Mouse (Mus musculus) stomach, postnatal 0 days (tissue): Measurements from ENCODE around the gene Ak6. TPM values are rescaled to one million over a fixed set of nuclear protein-coding genes. Genes with fewer than 3 reads are reported as not detected.

Source experiments
- ATAC-seq: fragments of 200-750 bp; cut with Nextera tagmentation; 2 replicates; pipeline ENCODE4 v1.8.0; 2017; ENCODE audit not compliant: low FRiP score, low TSS enrichment
- DNase-seq: peaks from one replicate; pipeline ENCODE4 v3.0.0-alpha.2; 2016; ENCODE audit warnings: low spot score
- H3K27ac ChIP-seq: fragments of 300-500 bp; sonication (generic); replicated peaks from 2 replicates; pipeline ENCODE4 v1.5.1; 2014; ENCODE audit warnings: mild to moderate bottlenecking, control low read depth
- H3K27me3 ChIP-seq: fragments of 300-500 bp; sonication (generic); 2 replicates; pipeline ENCODE4 v1.6.1; 2014; ENCODE audit warnings: low read length; ENCODE audit not compliant: control insufficient read depth, insufficient read depth
- H3K36me3 ChIP-seq: fragments of 300-500 bp; sonication (generic); 2 replicates; pipeline ENCODE4 v1.6.1; 2014; ENCODE audit warnings: low read length, mixed read lengths; ENCODE audit not compliant: control insufficient read depth, insufficient read depth
- H3K4me1 ChIP-seq: fragments of 300-500 bp; sonication (generic); replicated peaks from 2 replicates; pipeline ENCODE4 v1.6.1; 2014; ENCODE audit warnings: antibody characterized with exemption; ENCODE audit not compliant: control insufficient read depth, insufficient read depth
- H3K4me2 ChIP-seq: fragments of 300-500 bp; sonication (generic); replicated peaks from 2 replicates; pipeline ENCODE4 v1.6.1; 2014; ENCODE audit warnings: low read depth, mild to moderate bottlenecking, control low read depth, moderate library complexity
- H3K4me3 ChIP-seq: fragments of 300-500 bp; sonication (generic); 2 replicates; pipeline ENCODE4 v1.5.1; 2014; ENCODE audit warnings: low read depth, low read length, control low read depth
- H3K9ac ChIP-seq: fragments of 300-500 bp; sonication (generic); 2 replicates; pipeline ENCODE4 v1.6.1; 2014; ENCODE audit warnings: mild to moderate bottlenecking, low read length, control low read depth, mixed read lengths
- H3K9me3 ChIP-seq: fragments of 300-500 bp; sonication (generic); 2 replicates; pipeline ENCODE4 v1.6.1; 2016; ENCODE audit warnings: low read length; ENCODE audit not compliant: control insufficient read depth
- CTCF ChIP-seq: IDR thresholded peaks from 2 replicates; pipeline ENCODE4 v1.5.1; 2016; ENCODE audit warnings: antibody characterized with exemption, low read depth, mild to moderate bottlenecking, moderate library complexity
- EP300 ChIP-seq: optimal IDR thresholded peaks from 2 replicates; pipeline ENCODE3; 2016; ENCODE audit warnings: antibody characterized with exemption
- WGBS: fragments of 180-500 bp; shearing (Covaris S2); extraction: QIAGEN DNeasy Blood & Tissue Kit; methylation state at CpG from one replicate; pipeline ENCODE4 v1.1.7; 2014; 5-methylcytosine and 5-hydroxymethylcytosine counted together
- polyA plus RNA-seq: library from polyadenylated mRNA; unstranded; fragments of >200 nt; fragmentation: Nextera tagmentation; extraction: Ambion mirVana; gene quantifications from 2 replicates; pipeline ENCODE4 v1.2.1, GENCODE M21; 2015

The Ak6 gene
- polyA plus RNA-seq, 1 experiment from 2014 or later, result 164 TPM

GRCm38 (mm10) chr13:100617583-100617982 lies 33.2 kb upstream of the Ak6 start:
- ATAC-seq, result no peak
- 85% methylated on average over 13 of the region's 13 CpGs for WGBS
- H3K27ac ChIP-seq, result no peak overlapping the region; the same call in 1 of the 2 replicates
- H3K9me3 ChIP-seq, result no peaks in the 10 kb centered on the region
- peaks cover 7% of the 10 kb centered on the region for H3K36me3 ChIP-seq
- no peak overlapping the region for H3K9ac ChIP-seq
- no peak overlapping the region for H3K4me2 ChIP-seq
- TF ChIP-seq EP300 (no peak), CTCF (no peak)
- no peak overlapping the region for H3K4me3 ChIP-seq
- H3K4me1 ChIP-seq, result no peaks in the 10 kb centered on the region
- no peaks in the 10 kb centered on the region for H3K27me3 ChIP-seq
- no peak for DNase-seq

DNA sequence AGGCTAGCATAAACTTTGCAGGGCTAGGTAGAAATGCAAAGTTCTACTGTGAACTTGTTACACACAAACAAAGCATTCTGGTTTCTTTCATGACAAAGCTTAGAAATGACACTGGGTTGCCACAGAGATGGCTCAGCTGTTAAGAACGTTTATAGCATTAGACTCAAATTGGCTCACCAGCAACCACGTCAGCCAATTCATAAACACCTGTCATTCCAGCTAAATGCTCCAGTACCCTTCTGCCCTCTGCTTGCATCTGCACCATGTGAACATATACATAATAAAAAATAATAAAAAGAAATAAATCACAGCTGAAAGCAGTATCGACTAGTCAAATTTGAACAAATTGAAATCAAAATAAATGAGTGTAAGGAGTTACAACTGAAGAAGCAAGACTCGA lies 28.5 kb upstream of the Ak6 start:
- H3K9ac ChIP-seq, result no peak overlapping the region
- TF ChIP-seq EP300, result no peak
- TF ChIP-seq CTCF, result no peak
- peaks cover 7% of the 10 kb centered on the region for H3K36me3 ChIP-seq

GRCm38 (mm10) chr13:100634106-100634691 lies 16.6 kb upstream of the Ak6 start:
- no peak overlapping the region for H3K4me3 ChIP-seq
- ATAC-seq (no peak), DNase-seq (no peak)
- no peaks in the 10 kb centered on the region for H3K9me3 ChIP-seq
- H3K27ac ChIP-seq, result no peak overlapping the region
- H3K27me3 ChIP-seq, result no peaks in the 10 kb centered on the region
- TF ChIP-seq EP300, result no peak
- no peak for TF ChIP-seq CTCF
- no peak overlapping the region for H3K9ac ChIP-seq
- no peak overlapping the region for H3K4me2 ChIP-seq
- WGBS, result 93% methylated on average over 3 of the region's 3 CpGs
- H3K36me3 ChIP-seq, result peaks cover 15% of the 10 kb centered on the region; the same call in 1 of the 2 replicates
- H3K4me1 ChIP-seq, result no peaks in the 10 kb centered on the region

More for the DNA sequence above, 28.5 kb upstream of the Ak6 start:
- ATAC-seq (no peak), DNase-seq (no peak)
- Histone ChIP-seq H3K9me3 (no peaks in the 10 kb centered on the region), H3K27ac (no peak overlapping the region), H3K4me2 (no peak overlapping the region), H3K27me3 (no peaks in the 10 kb centered on the region), H3K4me3 (no peak overlapping the region), H3K4me1 (no peaks in the 10 kb centered on the region)
- 66% methylated on average over 4 of the region's 4 CpGs for WGBS

- no peak for DNase-seq
- Histone ChIP-seq H3K27me3 (no peaks in the 10 kb centered on the region), H3K4me1 (no peaks in the 10 kb centered on the region), H3K27ac (no peak overlapping the region), H3K9ac (no peak overlapping the region), H3K4me2 (no peak overlapping the region), H3K9me3 (no peaks in the 10 kb centered on the region), H3K36me3 (0 out of 2 replicates have a peak, but pooled peaks cover 15% of the 10 kb centered on the region), H3K4me3 (no peak overlapping the region)
- no peak for ATAC-seq
- 85% methylated on average over 4 of the region's 4 CpGs for WGBS
- no peak for TF ChIP-seq CTCF
- TF ChIP-seq EP300, result no peak
Observed at GRCm38 (mm10) chr13:100642471-100643209, 8.1 kb upstream of the Ak6 start.

DNA sequence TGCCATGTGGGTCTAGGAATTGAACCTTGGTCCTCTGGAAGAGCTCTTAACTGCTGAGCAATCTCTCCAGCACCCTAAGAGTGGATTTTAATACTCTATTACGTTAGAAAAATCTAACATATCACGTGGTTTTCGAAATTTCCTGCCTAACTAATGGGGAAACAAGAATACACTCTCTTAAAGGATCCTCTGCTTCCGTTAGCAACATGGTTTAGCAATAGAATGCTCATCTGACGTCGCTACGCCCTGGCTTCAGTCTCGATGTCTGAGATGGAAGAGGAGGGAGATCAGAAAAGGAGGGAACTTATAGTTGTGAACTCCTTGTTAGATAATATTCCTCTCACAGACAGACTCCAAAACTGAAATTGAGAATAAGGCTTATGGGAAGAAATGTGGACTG lies 2.6 kb upstream of the Ak6 start:
- ATAC-seq, result no peak

More for the DNA sequence above, 2.6 kb upstream of the Ak6 start:
- no peak for DNase-seq
- H3K27me3 ChIP-seq, result no peaks in the 10 kb centered on the region
- no peak overlapping the region for H3K9ac ChIP-seq
- H3K36me3 ChIP-seq, result 0 out of 2 replicates have a peak, but pooled peaks cover 9% of the 10 kb centered on the region
- no peaks in the 10 kb centered on the region for H3K9me3 ChIP-seq
- H3K4me1 ChIP-seq, result 0 out of 2 replicates have a peak, but pooled peaks cover 3% of the 10 kb centered on the region
- H3K4me3 ChIP-seq, result no peak overlapping the region
- no peak overlapping the region for H3K27ac ChIP-seq
- TF ChIP-seq CTCF (no peak), EP300 (no peak)
- no peak overlapping the region for H3K4me2 ChIP-seq
- WGBS, result 94% methylated on average over 8 of the region's 8 CpGs
